Mouse (Mus musculus) right cerebral cortex, postnatal 10 days (tissue): ENCODE data around the gene Rims1.

Source experiments
- DNase-seq, 2 experiments: peaks; one replicate each; pipeline ENCODE4 v3.0.0; 2021; ENCODE audit warnings: low spot score in 2 of 2

Gene Rims1

GRCm38 (mm10) chr1:22587859-22588383 lies 217.9 kb downstream of the Rims1 start:
- DNase-seq, result no peak

GRCm38 (mm10) chr1:22585560-22585959 lies 220.2 kb downstream of the Rims1 start:
- no peak for DNase-seq

DNA sequence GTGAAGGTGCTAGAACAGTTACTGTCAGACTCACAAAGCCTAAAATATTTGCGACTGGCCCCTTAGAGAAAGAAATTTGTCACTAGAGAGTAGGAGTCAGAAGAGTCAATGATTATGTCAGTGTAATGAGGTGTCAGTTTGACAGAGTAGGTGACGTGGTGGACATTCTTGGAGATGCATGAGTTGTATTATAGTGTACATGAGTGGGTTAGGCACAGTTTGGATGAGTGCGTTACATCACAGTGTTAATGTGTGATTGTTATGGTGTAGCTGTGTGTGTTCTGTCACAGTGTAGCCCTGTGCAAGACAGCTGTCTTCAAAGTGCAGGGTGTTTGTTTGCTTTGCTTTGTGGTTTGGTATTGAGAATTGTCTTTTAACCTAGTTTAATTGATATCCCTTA lies 226.3 kb downstream of the Rims1 start:
- DNase-seq, result no peak

- DNase-seq, result no peak
Measured at GRCm38 (mm10) chr1:22572720-22573119, 233.1 kb downstream of the Rims1 start.

DNA sequence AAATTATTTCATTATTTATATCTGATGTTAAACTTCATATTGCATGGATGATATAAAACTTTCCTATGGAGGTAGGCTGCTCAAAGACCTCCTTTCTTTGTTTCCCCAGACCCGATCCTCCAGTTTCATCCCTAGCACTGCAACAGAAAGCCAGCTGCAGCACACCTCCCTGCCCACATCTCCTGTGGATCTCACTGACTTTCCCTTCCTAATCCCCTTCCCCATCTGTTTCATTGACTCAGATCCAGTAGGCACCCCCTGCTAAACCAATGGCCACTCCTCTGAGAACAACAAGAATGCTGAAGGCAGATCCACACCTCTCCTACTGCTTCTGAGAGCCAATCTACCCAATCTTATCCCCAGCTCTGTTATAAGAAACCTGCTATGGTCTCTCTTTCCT lies 259.5 kb downstream of the Rims1 start:
- DNase-seq, result no peak

- no peak for DNase-seq
Measured at GRCm38 (mm10) chr1:22538129-22538528, 267.7 kb downstream of the Rims1 start.

DNA sequence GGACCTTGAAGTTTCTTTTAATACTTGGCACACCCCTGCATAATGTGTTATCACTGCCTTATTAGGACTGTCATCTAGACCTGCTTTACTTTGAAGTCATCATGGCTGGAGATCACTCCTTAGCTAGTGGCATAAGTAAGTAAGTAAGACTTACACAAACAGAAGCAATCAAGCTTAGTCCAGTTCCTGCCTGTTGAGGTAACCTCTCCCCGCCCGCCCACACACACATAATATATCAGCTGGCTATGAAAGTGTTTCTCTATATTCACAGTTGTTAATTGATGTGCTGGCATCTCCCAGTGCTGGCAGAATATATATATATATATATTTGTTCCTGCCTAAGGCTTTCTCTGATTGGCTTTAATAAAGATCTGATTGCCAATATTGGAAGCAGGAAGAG lies 269.0 kb downstream of the Rims1 start:
- no peak for DNase-seq

DNA sequence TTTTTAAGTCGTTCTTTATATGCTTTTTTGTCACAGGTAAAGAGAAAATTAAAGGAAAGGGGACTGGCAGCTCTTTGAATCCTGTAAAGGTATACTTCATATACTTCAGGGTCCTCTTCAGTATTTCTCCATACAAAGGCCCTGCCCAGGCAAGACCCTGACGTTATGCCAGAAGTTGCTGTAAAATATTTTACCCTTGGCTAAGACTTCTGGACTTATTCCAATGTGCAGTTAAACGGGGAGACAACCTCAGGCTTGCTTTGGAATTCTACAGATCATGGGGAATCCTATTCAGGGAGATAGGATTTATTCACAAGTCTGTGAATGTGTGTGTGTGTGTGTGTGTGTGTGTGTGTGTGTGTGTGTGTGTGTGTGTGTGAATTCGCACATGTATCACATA lies 270.7 kb downstream of the Rims1 start:
- no peak for DNase-seq

DNA sequence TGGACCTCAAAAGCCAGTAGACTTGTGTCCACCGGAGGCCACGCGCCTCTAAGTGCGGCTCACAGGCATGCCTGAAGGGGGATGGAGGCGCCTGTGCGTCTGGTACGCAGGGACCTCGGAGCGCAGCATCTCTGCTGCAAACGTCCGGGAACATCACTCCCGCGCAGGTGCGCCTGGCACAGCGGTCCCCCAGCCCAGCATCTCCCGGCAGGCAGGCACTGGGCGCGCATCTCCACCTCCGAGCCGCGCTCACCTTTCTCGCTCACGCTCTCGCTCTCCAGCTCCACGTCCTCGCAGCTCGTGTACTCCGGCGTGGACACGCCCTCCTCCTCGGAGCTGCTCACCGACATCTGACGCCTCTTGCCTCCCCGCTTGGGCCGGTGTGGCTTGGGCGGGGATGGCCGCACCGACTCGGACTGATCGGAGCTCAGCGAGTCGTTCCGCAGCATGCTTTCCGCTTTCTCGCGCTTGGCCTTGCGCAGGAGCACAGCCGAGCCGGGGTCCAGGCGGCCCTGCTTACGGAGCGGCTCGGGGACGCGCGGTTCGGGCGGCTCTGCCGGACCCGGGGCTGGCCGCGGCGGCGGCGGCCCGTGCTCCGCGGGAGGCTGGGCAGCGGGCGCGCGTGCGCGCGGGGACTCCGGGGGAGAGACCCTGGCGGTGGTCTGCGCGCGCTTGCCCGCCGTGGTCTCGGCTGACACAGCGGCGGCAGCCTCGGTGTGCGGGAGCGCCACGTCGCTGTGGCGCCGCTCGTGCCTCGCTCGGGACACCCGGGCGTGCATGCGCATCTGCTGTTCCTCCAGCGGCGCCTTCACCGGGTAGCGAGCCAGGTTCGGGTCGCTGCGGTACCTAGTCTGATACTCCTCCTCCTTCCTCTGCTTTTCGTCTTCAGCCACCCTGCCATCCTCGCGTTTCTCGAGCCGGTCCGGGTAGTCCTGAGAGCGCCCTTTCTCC lies 272.4 kb downstream of the Rims1 start:
- peak; percentile 52 to 55 for DNase-seq

GRCm38 (mm10) chr1:22515103-22515502 lies 290.7 kb downstream of the Rims1 start:
- no peak for DNase-seq

GRCm38 (mm10) chr1:22512421-22512820 lies 293.4 kb downstream of the Rims1 start:
- DNase-seq, result no peak

DNA sequence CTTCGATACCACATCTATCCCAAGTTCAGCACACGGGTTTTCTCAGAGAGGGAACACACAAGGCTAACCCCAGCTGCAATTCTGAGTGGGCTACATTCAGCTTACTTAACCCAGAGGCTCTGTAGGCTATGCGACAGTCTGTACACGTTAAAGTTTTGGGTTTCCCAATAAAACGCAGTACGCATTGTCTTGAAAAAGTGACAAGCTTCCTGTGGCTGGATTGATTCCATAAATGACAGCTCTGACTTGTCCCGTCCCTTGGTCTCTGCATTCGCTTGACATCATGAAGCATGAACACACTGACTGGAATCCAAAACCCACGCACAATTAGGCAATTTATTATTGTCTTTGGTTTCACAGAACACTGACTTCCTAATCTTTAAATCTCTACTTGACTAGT lies 294.2 kb downstream of the Rims1 start:
- DNase-seq, result no peak

DNA sequence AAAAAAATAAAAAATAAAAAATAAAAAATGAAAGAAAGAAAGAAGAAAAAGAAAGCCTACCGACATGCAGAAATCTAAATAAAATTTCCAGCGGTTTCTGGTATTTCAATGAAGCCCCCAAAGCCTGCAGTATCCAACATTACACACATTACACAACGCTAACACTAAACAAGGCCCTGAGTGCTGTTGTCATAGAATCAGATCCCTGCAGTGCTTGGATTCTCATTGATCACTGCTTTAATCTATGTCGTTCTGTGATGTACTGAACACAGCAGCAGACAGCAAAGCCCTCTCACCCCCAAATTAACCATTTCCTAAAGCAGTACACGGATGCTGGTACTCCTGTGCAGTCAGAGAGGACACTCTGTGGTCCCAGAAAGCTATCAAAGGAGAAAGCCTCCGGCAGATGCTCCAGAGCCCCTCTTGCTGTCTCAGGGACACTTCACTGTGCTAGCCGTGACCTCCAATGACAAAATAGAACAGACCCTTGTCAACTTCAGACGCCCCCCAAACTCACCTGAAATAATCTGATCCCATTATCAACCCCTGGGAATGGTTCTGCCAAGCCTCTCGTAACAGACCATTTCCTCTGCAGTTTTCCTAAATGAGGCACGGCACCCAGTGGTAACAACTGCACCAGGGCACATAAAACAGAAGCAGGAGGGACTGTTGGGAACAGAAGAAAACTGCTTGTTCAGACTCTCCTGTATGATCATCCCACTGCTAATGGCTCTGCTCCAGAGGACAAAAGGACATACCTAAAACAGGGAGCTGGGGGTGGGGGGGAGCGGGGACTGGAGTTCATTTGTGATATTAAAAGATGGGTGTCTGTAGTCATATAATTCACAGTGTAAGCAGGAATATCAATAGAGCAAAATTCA lies 296.8 kb downstream of the Rims1 start:
- DNase-seq, result no peak

DNA sequence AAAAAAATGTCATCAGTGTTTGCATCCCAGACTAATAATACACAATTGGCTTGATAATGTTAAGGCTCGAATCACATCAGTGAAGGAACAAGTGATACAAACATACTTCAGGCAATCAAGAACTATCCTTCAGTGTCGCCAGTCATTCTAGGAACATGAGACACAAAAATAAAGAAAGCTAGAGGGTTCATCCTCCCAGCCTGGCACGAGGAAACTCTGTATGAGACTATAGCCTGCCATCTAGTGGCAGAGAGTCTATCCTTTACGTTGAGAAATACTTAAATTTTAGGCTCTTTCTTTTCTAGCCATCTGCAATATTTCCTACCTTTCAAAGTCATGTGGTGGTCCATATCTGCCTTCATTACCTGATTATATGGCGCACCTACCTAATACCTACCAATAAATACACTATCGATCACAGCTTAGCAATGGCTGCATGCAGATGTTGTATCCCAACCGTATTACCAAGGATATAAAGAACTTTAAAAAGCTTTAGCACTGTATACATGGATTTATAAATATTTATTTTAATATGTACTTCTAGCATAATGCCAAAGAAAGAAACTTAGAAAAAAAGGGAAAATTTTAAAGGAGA lies 318.4 kb downstream of the Rims1 start:
- no peak for DNase-seq

DNA sequence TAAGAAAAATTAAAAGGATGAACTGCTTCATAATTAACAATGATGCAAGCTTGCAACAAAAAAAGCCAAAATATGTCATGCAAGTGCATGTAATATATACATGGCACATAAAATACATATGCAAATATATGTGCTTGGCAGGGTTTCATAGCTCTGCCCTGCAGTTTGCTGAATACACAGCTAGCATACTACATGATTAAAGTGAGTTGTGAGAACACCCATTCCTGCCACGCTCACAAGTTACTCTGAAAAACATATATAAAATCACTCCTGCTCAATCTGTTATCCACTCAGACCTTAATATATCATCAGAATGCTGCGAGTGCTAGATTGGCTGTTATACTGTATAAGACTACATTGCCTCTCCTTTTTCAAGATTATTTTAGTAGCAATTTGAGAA lies 329.6 kb downstream of the Rims1 start:
- no peak for DNase-seq

- no peak for DNase-seq
Measured at GRCm38 (mm10) chr1:22467033-22467432, 338.8 kb downstream of the Rims1 start.

DNA sequence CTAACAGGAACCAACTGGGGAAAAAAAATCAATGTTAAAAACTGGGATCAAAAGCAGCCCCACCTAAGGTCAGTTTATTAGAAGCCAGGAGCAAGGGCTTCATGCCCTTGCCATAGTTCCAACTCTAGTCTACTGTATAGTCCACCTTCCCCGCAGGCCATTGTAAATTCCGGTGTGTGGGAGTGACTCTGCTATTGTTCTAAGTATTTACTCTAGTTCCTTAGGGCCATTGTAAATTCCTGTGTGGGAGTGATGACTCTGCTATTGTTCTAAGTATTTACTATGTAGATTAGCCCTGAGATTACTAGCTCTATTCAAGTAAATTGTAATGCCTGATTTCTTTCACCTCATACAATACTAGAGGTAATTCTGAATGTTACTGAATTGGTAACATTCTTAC lies 339.2 kb downstream of the Rims1 start:
- no peak for DNase-seq

- DNase-seq, result no peak
Measured at GRCm38 (mm10) chr1:22424020-22424419, 381.8 kb downstream of the Rims1 start.

- DNase-seq, result no peak
Measured at GRCm38 (mm10) chr1:22422102-22422501, 383.7 kb downstream of the Rims1 start.

DNA sequence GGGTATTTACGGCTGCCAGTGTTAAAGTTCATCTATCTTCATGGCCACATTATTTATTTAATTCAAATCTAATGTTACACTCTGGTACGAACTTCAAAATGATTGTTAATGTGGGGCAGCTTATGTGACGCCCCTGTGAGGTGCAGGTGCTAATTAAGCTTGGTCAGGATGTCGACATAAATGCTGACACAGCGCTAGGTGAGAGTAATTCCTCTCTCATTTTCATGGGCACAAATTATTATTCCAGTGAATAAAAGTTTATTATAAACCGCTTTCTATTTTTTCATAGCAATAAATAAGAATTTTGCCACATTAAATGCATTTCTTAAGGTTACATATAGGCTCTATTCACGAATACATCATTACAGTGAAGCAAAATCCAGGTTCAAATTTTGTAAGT lies 395.6 kb downstream of the Rims1 start:
- DNase-seq, result no peak

- no peak for DNase-seq
Measured at GRCm38 (mm10) chr1:22386361-22386760, 419.4 kb downstream of the Rims1 start.

DNA sequence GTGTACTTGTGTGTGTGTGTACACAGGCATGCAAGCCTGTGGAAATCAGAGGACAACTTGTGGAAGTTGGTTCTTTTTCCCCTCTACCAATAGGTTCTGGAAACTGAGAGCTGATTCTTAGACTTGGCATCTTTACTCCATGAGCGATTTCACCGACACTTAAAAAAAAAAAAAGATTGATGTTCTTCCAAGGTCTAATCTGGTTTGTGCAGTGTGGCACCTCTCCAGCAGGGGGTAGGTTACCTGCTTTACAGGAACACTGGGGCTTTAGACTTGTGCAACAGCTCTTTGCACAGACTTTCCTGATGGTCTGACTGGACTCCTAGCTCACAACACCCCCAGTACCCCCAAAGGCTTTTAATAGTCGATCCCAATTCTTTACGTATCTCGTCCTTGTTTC lies 428.1 kb downstream of the Rims1 start:
- DNase-seq, result no peak
